ENCODE assay signal across 18 mouse cellular contexts in genomic region chr9:66282582-66282981, GRCm38 (mm10).
A peak's percentile ranks its signal among the peaks of the same experiment; 100 is the strongest.
DNase-seq lines count a peak whose midpoint lies in the region; ATAC-seq and TF ChIP-seq lines count a peak whose summit lies in the region.
"Had no signal": no experiment of that assay in that cellular context is flagged by ENCODE, and none has a peak within 500 bp of the region (broad histone marks: within the 10 kb centered on the region; RNA-seq: fewer than 3 reads in every experiment).

No protein-coding gene starts in this region.

- H3K27me3 ChIP-seq in kidney, postnatal 0 days (ENCODE audit: insufficient read depth, low read length): no peaks in the 10 kb centered on the region
- no peaks in the 10 kb centered on the region for H3K27me3 ChIP-seq in forebrain, embryonic 14.5 days (replicated peaks; ENCODE audit: control insufficient read depth, insufficient read depth, low read length)
- H3K27me3 ChIP-seq: embryonic facial prominence, embryonic 15.5 days; forebrain, embryonic 15.5 days; kidney, embryonic 15.5 days had no signal

- H3K4me1 ChIP-seq in kidney, postnatal 0 days (replicated peaks; ENCODE audit: insufficient read depth, low read length): no peaks in the 10 kb centered on the region
- H3K4me1 ChIP-seq in forebrain, embryonic 14.5 days (ENCODE audit: control insufficient read depth, insufficient read depth, low read length): no peaks in the 10 kb centered on the region
- H3K4me1 ChIP-seq: embryonic facial prominence, embryonic 15.5 days; kidney, embryonic 15.5 days had no signal

- peak; percentile 31; the same call in 1 of the 2 replicates for TF ChIP-seq CTCF in kidney, postnatal 0 days (IDR thresholded peaks at IDR 0.05; ENCODE audit: low read depth)

- H3K4me3 ChIP-seq in kidney, postnatal 0 days (replicated peaks; ENCODE audit: low read depth, low read length): no peak overlapping the region
- H3K4me3 ChIP-seq in forebrain, embryonic 14.5 days (ENCODE audit: low read depth, low read length): no peak overlapping the region
- H3K4me3 ChIP-seq: embryonic facial prominence, embryonic 15.5 days; forebrain, embryonic 15.5 days; kidney, embryonic 15.5 days; liver, embryonic 13.5 days; midbrain, embryonic 12.5 days had no signal

- no peak for DNase-seq in kidney, postnatal 0 days (ENCODE audit: low spot score)
- DNase-seq in kidney, adult 11 months: no peak
- DNase-seq in thymus, postnatal 14 days: peak; percentile 22
- no peak for DNase-seq in thymus, postnatal 10 days (ENCODE audit: low spot score in 2 of 2)
- peak; percentile 63 for DNase-seq in ZHBTc4 (ENCODE audit: low read depth, low spot score)
- no peak for DNase-seq in spleen, postnatal 4 days (ENCODE audit: low spot score in 2 of 2)
- no peak for DNase-seq in forebrain, embryonic 14.5 days (ENCODE audit: low spot score)
- DNase-seq: adrenal gland, postnatal 36 days; cerebellum, adult 9-11 months; heart, postnatal 14 days; layer of hippocampus, adult 9-11 months; liver, embryonic 13.5 days; lung, postnatal 4 days had no signal

- WGBS in kidney, postnatal 0 days: 100% methylated on average over 1 of the region's 1 CpGs
- WGBS in forebrain, embryonic 14.5 days: 97% methylated on average over 1 of the region's 1 CpGs

- no peak overlapping the region for H3K9ac ChIP-seq in kidney, postnatal 0 days (ENCODE audit: low read depth, low read length)
- no peak overlapping the region for H3K9ac ChIP-seq in forebrain, embryonic 14.5 days (ENCODE audit: low read length)
- H3K9ac ChIP-seq: embryonic facial prominence, embryonic 15.5 days; forebrain, embryonic 15.5 days; kidney, embryonic 15.5 days; liver, embryonic 13.5 days; midbrain, embryonic 12.5 days had no signal

- H3K36me3 ChIP-seq in kidney, postnatal 0 days (ENCODE audit: insufficient read depth, low read length): no peaks in the 10 kb centered on the region
- no peaks in the 10 kb centered on the region for H3K36me3 ChIP-seq in forebrain, embryonic 14.5 days (ENCODE audit: control insufficient read depth, insufficient read depth, low read length)
- H3K36me3 ChIP-seq: embryonic facial prominence, embryonic 15.5 days; forebrain, embryonic 15.5 days; kidney, embryonic 15.5 days; liver, embryonic 13.5 days; midbrain, embryonic 12.5 days had no signal

- no peak overlapping the region for H3K4me2 ChIP-seq in kidney, postnatal 0 days (ENCODE audit: low read length)
- H3K4me2 ChIP-seq in forebrain, embryonic 14.5 days (ENCODE audit: low read length): no peak overlapping the region
- H3K4me2 ChIP-seq: embryonic facial prominence, embryonic 15.5 days; forebrain, embryonic 15.5 days; kidney, embryonic 15.5 days; liver, embryonic 13.5 days; midbrain, embryonic 12.5 days had no signal

- ATAC-seq in kidney, postnatal 0 days (replicated peaks; ENCODE audit: low FRiP score, low read depth): no peak
- ATAC-seq in forebrain, embryonic 14.5 days: no peak
- ATAC-seq: forebrain, embryonic 15.5 days; hindbrain, embryonic 16.5 days had no signal

- H3K9me3 ChIP-seq in kidney, postnatal 0 days (replicated peaks; ENCODE audit: low read length): no peaks in the 10 kb centered on the region
- H3K9me3 ChIP-seq in forebrain, embryonic 14.5 days (replicated peaks; ENCODE audit: control insufficient read depth, low read length): no peaks in the 10 kb centered on the region
- H3K9me3 ChIP-seq: embryonic facial prominence, embryonic 15.5 days; forebrain, embryonic 15.5 days; kidney, embryonic 15.5 days; midbrain, embryonic 12.5 days had no signal

- H3K27ac ChIP-seq in kidney, postnatal 0 days: no peak overlapping the region
- H3K27ac ChIP-seq in forebrain, embryonic 14.5 days (ENCODE audit: low read depth, low read length): no peak overlapping the region
- H3K27ac ChIP-seq: embryonic facial prominence, embryonic 15.5 days; forebrain, embryonic 15.5 days; kidney, embryonic 15.5 days; liver, embryonic 13.5 days; midbrain, embryonic 12.5 days had no signal

Comparison
In these comparisons a context has a peak if more than half of its experiments do, and no peak if none do; other contexts are left out.
1. DNase-seq: peak in thymus, postnatal 14 days (single experiment) and ZHBTc4 (single experiment); none in kidney, postnatal 0 days (single experiment), kidney, adult 11 months (single experiment), thymus, postnatal 10 days (0 of 2), spleen, postnatal 4 days (0 of 2) and forebrain, embryonic 14.5 days (single experiment).